Mouse (Mus musculus) cerebellum, adult 8-10 months (tissue): ENCODE data around the gene Elovl7.
A peak's percentile ranks its signal among the peaks of the same experiment; 100 is the strongest.

Experiments
- DNase-seq: peaks from one replicate; pipeline ENCODE4 v3.0.0; 2022

Elovl7 gene

DNA sequence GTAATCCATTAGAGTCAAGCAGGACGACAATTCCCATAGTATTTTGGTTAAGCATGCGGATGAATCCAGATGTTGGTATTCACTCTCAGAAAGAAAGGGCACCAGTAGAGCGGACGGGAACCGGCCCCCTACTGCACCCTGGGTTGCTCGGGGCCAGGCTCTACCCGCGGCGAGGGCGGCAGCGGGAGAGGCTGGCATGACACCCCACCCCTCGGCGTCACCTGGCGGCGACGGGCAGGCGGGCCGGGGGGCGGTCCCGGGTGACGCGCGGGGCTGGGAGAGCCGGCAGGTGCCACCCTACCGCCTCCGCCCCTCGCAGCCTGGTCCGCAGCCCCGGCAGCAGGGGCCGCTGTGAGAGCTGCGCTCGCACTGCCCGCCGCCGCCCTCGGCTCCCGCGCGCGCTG, at the start of gene Elovl7:
Elovl7 (plus strand) TSS at position 324 of the 404 bp plus-strand sequence.
- DNase-seq, result peak; percentile 80

DNA sequence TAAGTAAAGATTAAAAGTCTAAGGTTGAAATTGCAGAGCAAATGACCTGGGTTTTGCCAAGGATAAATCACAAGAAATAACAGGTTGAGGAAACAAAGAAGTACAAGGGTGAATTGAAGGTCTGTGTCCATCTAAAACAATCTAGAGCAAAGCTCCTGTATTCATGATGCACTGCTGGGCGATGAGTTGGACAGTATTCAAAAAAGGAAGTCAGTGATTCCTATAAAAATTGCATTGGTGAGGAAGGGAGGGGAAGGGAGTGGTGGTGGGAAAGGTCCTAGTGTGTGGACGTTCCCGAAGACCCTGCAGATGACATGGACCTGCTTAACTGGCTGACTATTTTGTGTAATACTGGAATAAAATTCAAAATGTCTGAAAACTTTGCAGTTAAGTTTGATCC, 49.6 kb upstream of the Elovl7 start:
- DNase-seq, result peak; percentile 35

DNA sequence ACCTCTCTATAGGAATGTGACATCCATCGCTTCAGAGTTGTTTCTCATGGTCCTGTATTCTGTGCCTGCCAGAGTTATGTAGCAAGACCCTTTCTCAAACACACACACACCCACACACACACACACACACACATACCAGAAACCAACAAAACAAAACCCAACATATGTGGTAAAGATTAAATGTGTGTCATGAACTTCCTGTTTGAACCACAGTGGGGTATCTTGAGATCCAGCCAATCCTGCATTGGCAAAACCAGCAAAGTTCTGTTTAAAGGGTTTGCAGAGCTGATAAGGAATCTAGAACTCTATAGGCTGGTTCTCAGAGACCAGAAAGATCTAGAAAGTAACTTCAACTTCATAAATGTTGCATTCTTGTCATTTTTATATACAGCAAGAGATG, 44.2 kb upstream of the Elovl7 start:
- DNase-seq, result no peak

DNA sequence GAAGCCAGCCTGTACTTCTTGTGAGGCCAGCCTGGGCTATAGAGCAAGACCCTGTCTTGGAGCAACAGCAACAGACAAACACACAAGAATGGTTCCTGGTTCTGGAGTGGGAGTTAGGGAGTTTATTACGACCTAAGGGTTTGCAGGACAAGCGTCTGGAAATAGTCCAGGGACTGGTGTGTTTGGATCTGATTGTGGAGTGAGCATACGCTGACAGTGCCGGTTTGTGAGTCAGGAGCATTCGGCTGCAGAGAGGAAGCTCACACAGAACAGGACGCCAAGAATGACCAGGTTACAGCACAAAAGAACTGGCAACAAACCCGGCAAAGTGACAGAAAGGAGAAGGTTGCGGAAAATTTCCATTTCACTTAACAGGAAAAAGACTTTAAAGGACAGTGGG, 43.7 kb upstream of the Elovl7 start:
- DNase-seq, result peak; percentile 69

DNA sequence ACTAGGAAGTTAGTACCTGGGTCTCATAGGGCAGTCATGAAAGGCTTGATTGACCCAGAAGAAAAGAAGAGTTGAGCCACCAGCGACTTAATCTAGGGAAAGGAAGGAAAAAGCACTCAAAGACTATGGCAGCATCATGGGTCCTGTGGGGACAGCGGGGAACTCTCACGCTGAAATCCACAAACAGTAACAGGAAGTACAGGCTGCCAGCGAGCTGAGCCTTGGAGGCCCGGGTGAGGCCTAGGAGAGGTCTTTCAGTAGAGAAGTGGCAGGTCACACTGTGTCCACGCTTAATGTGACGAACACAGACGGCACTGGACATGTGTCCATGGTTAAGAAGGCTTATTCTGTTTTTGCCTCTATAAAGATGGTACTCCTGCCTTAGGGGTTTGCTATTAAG, 34.6 kb upstream of the Elovl7 start:
- DNase-seq, result no peak

DNA sequence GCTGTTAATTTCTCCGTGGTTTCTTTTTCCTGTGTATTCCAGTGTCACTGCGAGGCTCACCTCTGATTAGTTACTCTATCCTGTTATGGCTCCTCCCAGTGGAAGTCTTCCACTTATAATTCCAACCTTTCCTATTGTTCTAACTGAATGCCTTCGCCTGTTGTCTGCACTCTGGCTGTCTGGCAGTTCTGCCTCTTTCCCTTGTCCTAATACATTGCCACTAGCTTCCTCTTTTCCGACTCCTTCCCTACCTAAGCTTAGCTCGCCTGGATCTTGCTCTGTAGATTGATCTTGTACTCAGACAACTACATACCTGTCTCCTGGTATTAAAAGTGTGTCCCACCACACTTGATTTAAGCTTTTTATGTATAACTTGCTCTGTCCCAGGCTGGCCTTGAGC, 33.4 kb upstream of the Elovl7 start:
- no peak for DNase-seq

DNA sequence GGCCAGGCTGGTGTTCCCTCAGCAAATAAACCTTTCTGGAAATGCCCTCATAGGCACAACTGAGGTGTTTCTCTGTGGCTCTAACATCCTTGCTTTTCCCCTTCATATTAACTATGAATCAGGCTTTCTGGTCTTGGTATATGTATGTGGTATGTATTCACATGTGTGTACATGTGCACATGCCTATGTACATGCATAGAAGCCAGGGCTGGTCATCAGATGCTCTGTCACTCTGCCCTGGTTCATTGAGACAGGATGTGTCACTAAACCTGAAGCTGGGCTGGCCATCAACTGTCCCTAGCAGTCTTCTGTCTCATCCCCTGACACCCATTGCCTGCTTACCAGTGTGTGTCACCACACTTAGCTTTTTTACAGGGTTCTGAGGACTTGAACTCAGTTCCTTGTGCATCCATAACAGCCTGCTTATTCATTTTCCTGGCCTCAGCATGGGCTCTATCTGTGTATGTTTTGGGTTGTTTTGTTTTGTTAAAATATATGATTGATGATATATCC, 29.4 kb upstream of the Elovl7 start:
- no peak for DNase-seq

DNA sequence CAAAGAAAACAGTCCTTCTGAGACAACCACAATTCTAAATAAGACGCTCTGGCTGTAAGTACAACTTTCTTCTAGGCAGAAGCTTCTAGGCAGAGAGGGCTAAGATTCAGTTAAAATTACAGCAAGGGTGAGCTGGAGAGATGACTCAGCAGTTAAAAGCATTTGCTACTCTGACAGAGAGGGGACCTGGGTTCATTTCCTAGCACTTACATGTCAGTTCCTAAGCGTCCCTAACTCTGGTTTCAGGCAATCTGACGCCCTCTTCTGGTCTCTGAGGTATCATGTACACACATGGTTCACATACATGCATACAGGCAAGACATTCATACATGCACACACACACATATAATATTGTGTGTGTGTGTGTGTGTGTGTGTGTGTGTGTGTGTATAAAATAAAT, 28.7 kb upstream of the Elovl7 start:
- DNase-seq, result no peak

DNA sequence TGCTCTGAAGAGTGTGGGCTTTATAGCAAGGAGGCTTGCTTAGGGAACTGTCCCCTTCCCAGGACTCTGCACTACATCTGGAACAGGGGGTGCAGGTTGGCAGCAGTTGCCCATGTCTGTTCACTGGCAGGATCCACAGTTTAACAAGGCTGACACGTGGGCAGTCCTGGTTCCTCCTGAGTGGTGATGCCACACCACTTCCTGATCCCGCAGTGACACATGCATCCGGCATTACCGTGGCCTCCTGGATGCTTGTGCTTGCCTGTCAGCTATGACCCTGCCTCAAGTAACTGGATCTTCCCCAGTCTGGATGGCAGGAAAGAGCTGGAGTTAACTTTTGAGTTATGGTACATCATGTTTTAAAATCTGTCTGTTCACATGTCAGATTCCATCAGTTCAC, 26.2 kb upstream of the Elovl7 start:
- no peak for DNase-seq

DNA sequence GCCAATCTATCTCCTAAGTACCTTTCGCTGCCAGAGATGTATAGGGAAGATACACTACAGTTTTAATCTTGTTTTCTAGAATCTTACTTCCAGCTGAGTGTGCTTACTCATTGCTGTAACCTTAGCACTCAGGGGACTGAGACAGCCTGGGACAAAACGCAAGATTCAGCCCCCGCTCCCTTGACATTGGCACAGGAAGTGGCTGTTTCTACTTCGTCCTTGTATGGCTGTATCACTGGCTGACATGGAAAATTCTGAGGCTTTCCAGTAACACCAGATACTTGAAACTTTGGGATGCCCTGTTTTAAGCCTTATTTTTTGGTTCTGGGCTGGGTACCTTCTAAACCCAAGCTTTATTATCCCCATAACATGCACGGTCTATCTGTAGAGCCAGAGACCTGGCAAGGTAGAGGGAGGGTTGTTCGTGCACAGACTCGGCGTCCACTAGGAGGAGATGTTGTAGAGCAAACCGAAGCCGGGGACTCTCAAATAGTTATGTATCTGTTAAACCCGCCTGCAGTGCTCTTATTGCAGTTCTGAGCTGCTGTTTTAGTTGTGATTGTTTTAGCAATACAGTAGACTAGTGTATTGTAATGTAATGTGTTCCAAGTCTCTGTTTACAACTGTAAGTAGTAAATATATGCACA, 23.0 kb upstream of the Elovl7 start:
- no peak for DNase-seq

DNA sequence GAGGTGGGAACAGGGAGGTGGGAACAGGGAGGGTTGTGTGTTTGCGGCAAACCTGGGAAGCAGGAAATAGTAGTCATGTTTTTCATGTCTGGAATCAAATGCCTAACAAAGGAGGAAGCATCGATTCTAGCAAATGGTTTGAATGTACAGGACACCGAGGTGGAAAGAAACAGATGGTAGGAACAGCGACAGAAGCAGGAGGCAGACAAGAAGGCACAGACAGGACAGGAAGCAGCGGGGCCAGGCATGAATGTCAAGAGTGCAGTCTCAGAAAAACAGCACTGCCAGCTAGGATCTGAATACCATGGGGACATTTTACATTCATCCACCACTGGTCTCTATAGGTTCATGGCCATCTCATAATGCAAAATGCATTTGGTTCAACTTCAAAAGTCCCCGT, 18.7 kb upstream of the Elovl7 start:
- DNase-seq, result no peak

DNA sequence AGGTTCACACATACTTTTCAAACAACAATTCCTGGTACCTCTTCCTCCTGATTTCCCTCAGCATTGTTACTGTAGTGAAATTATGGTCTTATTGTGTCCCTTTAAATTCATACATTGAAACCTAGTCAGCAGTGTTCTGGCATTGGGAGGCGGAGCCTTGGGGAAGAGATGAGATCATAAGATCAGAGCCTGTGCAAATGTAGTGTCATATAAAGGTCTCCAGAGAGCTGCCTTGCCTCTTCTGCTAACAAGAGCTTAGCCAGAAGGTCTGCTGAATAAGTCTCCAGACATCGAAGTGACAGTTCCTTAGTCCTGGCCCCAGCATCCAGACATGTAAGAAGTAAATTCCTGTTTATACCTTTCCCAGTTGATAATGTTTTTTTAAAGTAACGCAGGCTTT, 9.3 kb upstream of the Elovl7 start:
- no peak for DNase-seq

DNA sequence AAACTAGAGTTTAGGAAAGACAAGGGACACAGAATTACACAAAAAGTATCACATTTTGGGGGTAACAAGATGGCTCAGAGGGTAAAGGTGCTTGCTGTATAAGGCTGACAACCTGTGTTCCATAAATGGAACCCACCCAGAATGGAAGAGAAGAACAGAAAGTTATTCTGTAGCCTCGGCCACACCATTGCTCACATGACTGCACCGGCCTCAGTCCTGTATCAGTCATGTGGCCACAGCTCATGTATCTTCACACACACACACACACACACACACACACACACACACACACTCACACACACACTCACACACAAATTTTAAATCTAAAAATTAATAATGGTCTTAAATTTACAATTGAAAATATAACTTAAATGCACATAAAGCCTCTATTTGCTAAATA, 6.8 kb upstream of the Elovl7 start:
- no peak for DNase-seq

DNA sequence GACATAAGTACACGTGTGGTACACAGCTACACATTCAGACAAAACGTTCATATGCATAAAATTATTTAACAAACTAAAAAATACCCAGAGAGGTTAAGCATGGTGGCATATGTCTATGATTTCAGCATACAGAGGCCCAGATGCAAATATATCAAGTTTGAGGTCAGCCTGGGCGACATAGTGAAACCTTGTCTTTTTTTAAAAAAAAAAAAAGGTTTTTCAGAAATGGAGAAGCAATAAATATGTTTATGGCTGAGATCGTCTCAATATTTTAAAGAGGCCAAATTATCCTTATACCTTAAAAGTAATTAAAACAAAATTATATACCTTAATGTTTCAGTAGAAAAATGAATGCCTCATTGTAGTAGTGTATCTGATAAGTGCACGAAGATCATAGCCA, 6.1 kb upstream of the Elovl7 start:
- DNase-seq, result no peak

DNA sequence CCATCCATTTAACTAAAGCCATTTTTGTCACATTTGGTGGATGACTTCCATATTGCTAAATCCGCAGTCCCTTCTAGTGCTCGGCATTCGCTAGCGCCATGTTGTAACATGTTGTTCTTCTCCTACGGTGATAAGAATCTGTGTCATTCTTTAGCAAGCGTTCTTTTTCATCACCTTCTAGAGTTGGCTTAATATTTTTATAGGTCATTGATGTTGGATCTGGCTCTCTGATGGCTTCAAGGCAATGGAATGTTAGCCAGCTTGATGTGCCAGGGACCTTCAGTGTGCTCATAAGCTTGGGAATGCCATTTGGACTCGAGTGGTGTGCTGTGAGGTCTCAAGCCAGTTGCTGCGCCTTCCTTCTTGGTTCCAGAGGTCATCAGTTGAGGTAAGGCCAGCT, 3.2 kb upstream of the Elovl7 start:
- no peak for DNase-seq

DNA sequence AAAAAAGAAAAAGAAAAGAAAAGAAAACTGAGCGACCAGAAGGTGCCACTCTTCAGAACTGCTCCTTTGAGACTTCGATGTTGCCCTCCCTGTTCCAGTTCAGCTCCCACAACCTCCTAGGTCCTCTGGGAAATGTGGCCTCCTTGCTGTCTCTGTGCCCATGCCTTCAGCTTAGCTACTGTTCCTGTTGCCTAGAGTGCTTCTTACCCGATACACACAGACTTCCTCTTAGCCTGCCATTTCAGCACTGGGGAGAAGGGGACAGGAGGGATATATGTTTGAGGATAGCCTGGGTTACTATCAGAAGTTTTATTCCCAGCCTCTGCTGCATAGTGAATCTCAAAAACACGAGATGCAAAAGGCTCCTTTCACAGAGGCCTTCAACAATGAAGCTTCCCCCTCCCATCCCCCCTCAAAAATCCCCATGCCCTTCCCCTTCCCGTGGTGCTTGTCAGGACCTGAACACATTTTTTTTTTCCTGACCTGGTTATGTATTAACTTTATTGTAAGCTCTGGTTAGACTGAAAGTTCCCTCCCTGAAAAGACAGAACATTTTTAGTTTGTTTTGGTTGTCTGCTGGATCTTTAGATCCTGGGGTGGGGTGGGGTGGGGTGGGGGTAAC, 1.7 kb upstream of the Elovl7 start:
- no peak for DNase-seq

DNA sequence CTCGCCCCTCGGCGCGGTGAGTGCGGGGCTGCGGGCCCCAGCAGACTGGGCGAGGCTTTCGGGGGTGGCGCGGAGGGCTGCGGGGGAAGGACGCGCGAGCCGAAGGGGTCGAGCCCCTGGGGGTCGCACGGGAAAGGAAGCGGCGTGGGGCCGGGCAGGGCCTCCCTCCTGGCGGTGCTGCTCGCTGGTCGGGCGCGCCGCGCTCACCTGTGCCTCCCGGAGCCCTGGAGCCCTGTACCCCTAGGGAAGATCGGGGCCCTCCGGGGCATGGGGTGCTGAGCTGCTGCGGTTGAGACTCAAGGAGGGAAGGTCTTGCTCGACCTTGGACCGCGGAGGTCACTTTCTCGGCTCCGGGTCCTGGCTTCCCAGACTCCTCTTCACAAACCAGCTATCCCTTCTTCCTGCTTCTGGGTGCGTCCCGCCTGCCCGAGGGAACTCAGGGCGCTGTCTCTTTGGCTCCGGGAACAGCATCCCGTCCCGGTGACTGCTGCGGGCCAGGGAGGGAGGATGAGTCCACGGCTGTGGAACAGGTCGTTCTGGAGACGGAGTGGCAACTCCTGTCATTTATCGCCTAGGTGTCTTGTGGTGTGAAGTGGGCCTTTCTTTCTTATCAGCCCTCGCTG, 392 bp downstream of the Elovl7 start:
- DNase-seq, result peak; percentile 41

DNA sequence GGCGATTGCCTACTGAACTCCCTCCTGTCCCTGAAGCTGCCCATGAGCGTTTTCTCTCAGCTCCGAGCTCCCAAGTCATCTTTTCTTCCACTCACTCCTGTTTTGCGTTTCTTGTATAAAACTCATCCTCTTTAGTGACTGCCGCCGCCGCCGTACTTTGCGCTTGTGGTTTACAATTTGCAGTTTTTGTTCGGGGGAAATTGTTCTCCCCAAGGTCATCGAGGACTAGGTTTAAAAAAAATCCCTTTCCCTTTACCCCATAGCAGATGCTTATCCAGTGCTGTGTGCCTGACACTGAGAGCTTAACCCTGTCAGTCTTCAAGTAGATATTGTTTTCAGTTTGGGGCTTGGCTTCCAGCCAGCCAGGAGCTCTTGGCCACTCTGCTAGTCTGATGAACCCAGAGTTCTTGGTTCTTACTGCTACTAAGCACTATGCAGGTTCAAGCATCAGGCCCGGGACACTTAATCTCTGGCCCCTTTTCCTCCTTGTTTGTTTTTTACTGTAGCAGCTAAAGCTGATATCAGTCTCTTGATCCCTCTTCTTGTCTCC, 1.1 kb downstream of the Elovl7 start:
- DNase-seq, result no peak

DNA sequence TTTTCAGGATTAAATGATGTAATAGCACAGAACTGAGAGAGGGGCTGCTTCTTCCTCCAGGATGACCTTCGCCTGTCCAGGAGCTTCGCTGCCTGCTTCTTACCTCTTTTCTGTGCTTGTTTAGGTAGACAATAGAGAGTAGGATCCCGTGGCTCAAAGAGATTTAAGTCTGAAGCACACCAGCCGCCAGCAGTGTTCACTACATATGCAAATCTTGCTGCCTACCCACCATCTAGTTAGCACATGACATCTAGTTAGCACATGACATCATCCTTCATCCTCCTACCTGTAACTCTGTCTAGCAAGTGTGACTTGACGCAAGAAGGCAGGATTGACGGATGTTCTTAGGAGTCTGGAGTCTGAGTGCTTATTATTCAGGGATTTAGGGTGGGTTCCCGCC, 5.6 kb downstream of the Elovl7 start:
- DNase-seq, result no peak

DNA sequence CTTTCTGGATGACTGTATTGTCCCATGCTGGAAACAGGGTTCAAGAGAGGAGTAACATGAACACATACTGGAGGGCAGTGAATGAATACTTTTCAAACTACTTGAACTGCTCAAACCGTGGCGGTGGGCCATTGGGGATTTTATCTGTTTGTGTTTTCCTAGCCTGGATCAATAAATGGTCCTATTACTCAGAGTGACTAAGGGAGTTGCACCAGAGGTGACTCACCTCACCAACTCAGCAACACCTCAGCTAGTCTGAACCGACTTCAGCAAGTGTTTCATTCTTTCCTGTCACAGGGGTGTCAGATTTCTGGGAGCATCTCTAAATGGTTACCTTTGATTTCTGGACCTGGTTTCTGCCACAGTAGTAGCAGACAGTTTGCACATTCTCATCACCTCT, 15.0 kb downstream of the Elovl7 start:
- DNase-seq, result no peak

DNA sequence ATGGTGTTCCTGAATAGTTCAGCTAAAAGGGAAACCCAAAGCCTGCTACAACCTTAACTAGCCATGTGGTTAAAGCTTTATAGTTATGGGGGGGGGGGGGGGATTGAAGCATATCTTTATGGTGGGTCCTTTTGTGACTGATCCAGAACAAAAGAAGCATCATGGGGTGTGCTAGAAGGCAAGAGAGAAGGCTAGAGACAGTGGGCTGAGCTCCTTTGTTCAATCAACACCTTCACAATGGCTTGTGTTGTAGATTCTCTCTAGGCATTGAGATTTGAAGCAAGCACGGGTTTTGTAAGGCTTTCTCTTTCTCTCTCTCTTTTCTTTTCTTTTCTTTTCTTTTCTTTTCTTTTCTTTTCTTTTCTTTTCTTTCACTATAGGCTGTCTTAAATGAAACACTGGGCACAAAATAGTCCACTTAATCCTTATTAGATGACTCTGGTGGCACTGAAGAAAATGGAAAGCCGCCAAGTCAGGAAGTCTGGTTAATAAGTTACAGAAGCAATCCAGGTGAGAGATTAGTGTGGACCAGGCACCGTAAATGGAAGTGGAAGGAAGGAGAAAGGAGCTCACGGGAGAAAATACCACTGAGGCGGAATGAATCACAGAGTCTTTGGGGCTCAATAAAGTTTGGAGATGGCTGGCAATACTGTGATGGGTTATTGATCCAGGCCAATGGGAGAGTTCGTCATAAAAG, 15.6 kb downstream of the Elovl7 start:
- no peak for DNase-seq

DNA sequence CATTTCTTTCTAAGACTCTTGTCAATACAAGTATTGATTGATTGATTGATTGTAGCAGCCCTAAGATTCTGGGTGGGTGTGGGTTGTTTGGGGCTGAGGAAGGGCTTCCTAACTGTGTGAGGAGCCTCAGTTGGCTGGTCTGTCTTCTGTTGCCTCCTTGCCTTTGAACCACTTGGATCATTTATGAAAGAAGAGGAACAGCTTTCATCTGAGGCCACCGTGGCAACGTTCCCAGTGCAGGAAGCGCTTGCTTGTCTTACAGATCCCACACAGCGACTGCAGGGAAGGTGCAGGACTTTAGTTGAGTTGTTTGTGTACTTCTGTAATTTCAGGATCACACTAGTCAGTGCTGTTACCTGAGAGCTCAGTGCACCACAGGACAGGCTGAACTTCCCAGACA, 25.8 kb downstream of the Elovl7 start:
- DNase-seq, result no peak

DNA sequence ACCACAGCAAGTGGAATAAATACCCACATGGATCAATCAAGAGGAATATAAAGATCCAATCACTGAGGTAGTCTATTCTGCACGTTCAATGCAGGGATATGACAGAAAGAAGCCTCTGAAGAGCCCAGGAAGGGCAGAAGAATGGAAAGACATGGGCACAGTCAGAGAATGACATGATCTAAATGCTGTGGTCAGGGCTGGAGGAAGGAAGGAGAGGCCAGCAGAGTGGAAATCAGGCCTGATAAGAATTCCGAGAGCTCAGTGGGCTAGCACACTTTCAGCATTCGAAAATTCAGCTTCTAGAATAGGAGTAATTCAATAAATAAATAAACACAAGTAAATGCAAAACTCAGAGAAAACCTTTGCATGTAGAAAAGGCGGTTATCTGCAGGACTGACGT, 27.5 kb downstream of the Elovl7 start:
- DNase-seq, result no peak
